Mouse (Mus musculus) stomach, postnatal 0 days (tissue): ENCODE measurements around the gene Srebf2.

Experiments used
- CTCF ChIP-seq: IDR thresholded peaks from 2 replicates; pipeline ENCODE4 v1.5.1; 2016; ENCODE audit warnings: antibody characterized with exemption, low read depth, mild to moderate bottlenecking, moderate library complexity
- EP300 ChIP-seq: optimal IDR thresholded peaks from 2 replicates; pipeline ENCODE3; 2016; ENCODE audit warnings: antibody characterized with exemption

- peak; percentile 93 for TF ChIP-seq CTCF
- no peak for TF ChIP-seq EP300
These were observed 18.6 kb downstream of the Srebf2 start for GRCm38 (mm10) chr15:82165332-82166239.
